Mouse (Mus musculus): ENCODE measurements around the gene Gramd2. TPM values are rescaled to one million over a fixed set of nuclear protein-coding genes. Genes with fewer than 3 reads are reported as not detected.

The Gramd2 gene
- 3.8 and 4.2 TPM in 2 replicates for polyA plus RNA-seq (2015; fragmentation: Nextera tagmentation; extraction: Ambion mirVana)

- Histone ChIP-seq H3K27me3 (replicated peaks) (0 out of 2 replicates have a peak, but pooled peaks cover 8% of the 10 kb centered on the region), H3K9me3 (replicated peaks) (no peaks in the 10 kb centered on the region), H3K36me3 (peaks cover 42% of the 10 kb centered on the region), H3K4me1 (peaks cover 14% of the 10 kb centered on the region), H3K27ac (replicated peaks) (0 out of 2 replicates have a peak within 1 kb of the TSS, but pooled peaks have one; percentile 14), H3K9ac (replicated peaks) (peak within 1 kb of the TSS; percentile 65), H3K4me2 (peak within 1 kb of the TSS; percentile 92), H3K4me3 (replicated peaks) (peak within 1 kb of the TSS; percentile 55)
- WGBS: 2% methylated on average over 47 of the region's 47 CpGs
- ATAC-seq (ENCODE audit: low FRiP score): peak; percentile 96
Measured at GRCm38 (mm10) chr9:59679678-59680533, at the start of gene Gramd2. Gene Gramd2, plus strand, starts transcription at chr9:59680144.

- whole genome bisulfite sequencing: 97% methylated on average over 1 of the region's 1 CpGs
Measured at GRCm38 (mm10) chr9:59638372-59638771, 41.6 kb upstream of the Gramd2 start.

GRCm38 (mm10) chr9:59639936-59640335 lies 40.0 kb upstream of the Gramd2 start:
- no peak overlapping the region for H3K4me2 ChIP-seq
- peaks cover 63% of the 10 kb centered on the region for H3K36me3 ChIP-seq
- no peak overlapping the region for H3K27ac ChIP-seq (replicated peaks)
- H3K4me1 ChIP-seq: no peaks in the 10 kb centered on the region
- no peak for ATAC-seq (ENCODE audit: low FRiP score)
- no peaks in the 10 kb centered on the region for H3K9me3 ChIP-seq (replicated peaks)
- no peak overlapping the region for H3K9ac ChIP-seq (replicated peaks)
- WGBS: 93% methylated on average over 4 of the region's 4 CpGs
- no peaks in the 10 kb centered on the region for H3K27me3 ChIP-seq (replicated peaks)
- H3K4me3 ChIP-seq (replicated peaks): no peak overlapping the region

More at GRCm38 (mm10) chr9:59638372-59638771, 41.6 kb upstream of the Gramd2 start:
- H3K4me2 ChIP-seq: no peak overlapping the region
- H3K27me3 ChIP-seq (replicated peaks): no peaks in the 10 kb centered on the region
- peaks cover 75% of the 10 kb centered on the region for H3K36me3 ChIP-seq
- no peak overlapping the region for H3K27ac ChIP-seq (replicated peaks)
- H3K4me1 ChIP-seq: no peaks in the 10 kb centered on the region
- no peak overlapping the region for H3K4me3 ChIP-seq (replicated peaks)
- no peaks in the 10 kb centered on the region for H3K9me3 ChIP-seq (replicated peaks)
- no peak for ATAC-seq (ENCODE audit: low FRiP score)
- H3K9ac ChIP-seq (replicated peaks): no peak overlapping the region

- Histone ChIP-seq H3K4me1 (no peaks in the 10 kb centered on the region), H3K4me3 (replicated peaks) (no peak overlapping the region), H3K27ac (replicated peaks) (no peak overlapping the region), H3K4me2 (no peak overlapping the region), H3K36me3 (peaks cover 58% of the 10 kb centered on the region), H3K9me3 (replicated peaks) (no peaks in the 10 kb centered on the region), H3K9ac (replicated peaks) (no peak overlapping the region), H3K27me3 (replicated peaks) (no peaks in the 10 kb centered on the region)
- no peak for ATAC-seq (ENCODE audit: low FRiP score)
- WGBS: 77% methylated on average over 2 of the region's 2 CpGs
Measured at GRCm38 (mm10) chr9:59641320-59641719, 38.6 kb upstream of the Gramd2 start.

GRCm38 (mm10) chr9:59649911-59650310 lies 30.0 kb upstream of the Gramd2 start:
- Histone ChIP-seq H3K9ac (replicated peaks) (no peak overlapping the region), H3K4me3 (replicated peaks) (no peak overlapping the region), H3K4me2 (no peak overlapping the region), H3K36me3 (peaks cover 50% of the 10 kb centered on the region), H3K4me1 (no peaks in the 10 kb centered on the region), H3K27me3 (replicated peaks) (no peaks in the 10 kb centered on the region), H3K9me3 (replicated peaks) (no peaks in the 10 kb centered on the region), H3K27ac (replicated peaks) (no peak overlapping the region)
- WGBS: 95% methylated on average over 4 of the region's 4 CpGs
- no peak for ATAC-seq (ENCODE audit: low FRiP score)

GRCm38 (mm10) chr9:59653371-59653770 lies 26.6 kb upstream of the Gramd2 start:
- no peak for ATAC-seq (ENCODE audit: low FRiP score)
- no peak overlapping the region for H3K4me3 ChIP-seq (replicated peaks)
- H3K4me1 ChIP-seq: peaks cover 12% of the 10 kb centered on the region
- H3K27me3 ChIP-seq (replicated peaks): no peaks in the 10 kb centered on the region
- no peak overlapping the region for H3K9ac ChIP-seq (replicated peaks)
- H3K9me3 ChIP-seq (replicated peaks): no peaks in the 10 kb centered on the region
- H3K4me2 ChIP-seq: no peak overlapping the region
- H3K27ac ChIP-seq (replicated peaks): no peak overlapping the region
- WGBS: 41% methylated on average over 3 of the region's 3 CpGs
- H3K36me3 ChIP-seq: peaks cover 30% of the 10 kb centered on the region

- H3K4me3 ChIP-seq (replicated peaks): no peak overlapping the region
- peaks cover 19% of the 10 kb centered on the region for H3K36me3 ChIP-seq
- H3K9me3 ChIP-seq (replicated peaks): no peaks in the 10 kb centered on the region
- no peak for ATAC-seq (ENCODE audit: low FRiP score)
- WGBS: 90% methylated on average over 2 of the region's 2 CpGs
- H3K4me1 ChIP-seq: peaks cover 24% of the 10 kb centered on the region
- H3K9ac ChIP-seq (replicated peaks): no peak overlapping the region
- no peak overlapping the region for H3K4me2 ChIP-seq
- no peak overlapping the region for H3K27ac ChIP-seq (replicated peaks)
- H3K27me3 ChIP-seq (replicated peaks): no peaks in the 10 kb centered on the region
Measured at GRCm38 (mm10) chr9:59654450-59654983, 25.4 kb upstream of the Gramd2 start.

- no peaks in the 10 kb centered on the region for H3K27me3 ChIP-seq (replicated peaks)
- H3K9ac ChIP-seq (replicated peaks): peak within 1 kb of the TSS; percentile 95
- 0 out of 2 replicates have a peak, but pooled peaks cover 4% of the 10 kb centered on the region for H3K36me3 ChIP-seq
- peak; percentile 92 for ATAC-seq (ENCODE audit: low FRiP score)
- no peaks in the 10 kb centered on the region for H3K9me3 ChIP-seq (replicated peaks)
- H3K4me3 ChIP-seq (replicated peaks): peak within 1 kb of the TSS; percentile 93
- peak within 1 kb of the TSS; percentile 99 for H3K27ac ChIP-seq (replicated peaks)
- peak within 1 kb of the TSS; percentile 71 for H3K4me2 ChIP-seq
- H3K4me1 ChIP-seq: peaks cover 40% of the 10 kb centered on the region
- WGBS: 2% methylated on average over 46 of the region's 46 CpGs
Measured at GRCm38 (mm10) chr9:59655958-59656634, 23.8 kb upstream of the Gramd2 start, which contains the start of gene Pkm. Gene Pkm, plus strand, starts transcription at chr9:59656368.

- H3K27me3 ChIP-seq (replicated peaks): no peaks in the 10 kb centered on the region
- peak overlapping the region; percentile 99 for H3K27ac ChIP-seq (replicated peaks)
- H3K9me3 ChIP-seq (replicated peaks): no peaks in the 10 kb centered on the region
- peak overlapping the region; percentile 95 for H3K9ac ChIP-seq (replicated peaks)
- peaks cover 48% of the 10 kb centered on the region for H3K4me1 ChIP-seq
- peak; percentile 71 for ATAC-seq (ENCODE audit: low FRiP score)
- under 1% methylated on average over 65 of the region's 65 CpGs for WGBS
- H3K4me3 ChIP-seq (replicated peaks): peak overlapping the region; percentile 93
- no peaks in the 10 kb centered on the region; the same call in 1 of the 2 replicates for H3K36me3 ChIP-seq
- peak overlapping the region; percentile 71 for H3K4me2 ChIP-seq
Measured at GRCm38 (mm10) chr9:59656635-59657617, 23.0 kb upstream of the Gramd2 start.

GRCm38 (mm10) chr9:59658146-59658545 lies 21.8 kb upstream of the Gramd2 start:
- Histone ChIP-seq H3K4me3 (replicated peaks) (peak overlapping the region; percentile 93), H3K9ac (replicated peaks) (peak overlapping the region; percentile 95), H3K27me3 (replicated peaks) (no peaks in the 10 kb centered on the region), H3K27ac (replicated peaks) (peak overlapping the region; percentile 99), H3K9me3 (replicated peaks) (no peaks in the 10 kb centered on the region), H3K36me3 (no peaks in the 10 kb centered on the region; the same call in none of the 2 replicates), H3K4me2 (peak overlapping the region; percentile 71), H3K4me1 (peaks cover 59% of the 10 kb centered on the region)
- WGBS: 2% methylated on average over 4 of the region's 4 CpGs
- ATAC-seq (ENCODE audit: low FRiP score): no peak

All from neural tube, embryonic 15.5 days (tissue).